Mouse (Mus musculus) hindbrain, embryonic 13.5 days (tissue): ENCODE measurements around the gene Vangl1. TPM values are rescaled to one million over a fixed set of nuclear protein-coding genes. Genes with fewer than 3 reads are reported as not detected.

Experiments
- ATAC-seq: fragments of 200-750 bp; cut with Nextera tagmentation; 2 replicates; pipeline ENCODE4 v1.8.0; 2017; ENCODE audit warnings: moderate TSS enrichment; ENCODE audit not compliant: low FRiP score
- H3K27ac ChIP-seq: fragments of 300-500 bp; sonication (generic); 2 replicates; pipeline ENCODE4 v1.5.1; 2015; ENCODE audit warnings: inconsistent platforms, mild to moderate bottlenecking, moderate library complexity
- H3K27me3 ChIP-seq: fragments of 300-500 bp; sonication (generic); 2 replicates; pipeline ENCODE4 v1.6.1; 2015; ENCODE audit warnings: mild to moderate bottlenecking, inconsistent platforms
- H3K36me3 ChIP-seq: fragments of 300-500 bp; sonication (generic); 2 replicates; pipeline ENCODE4 v1.6.1; 2015; ENCODE audit warnings: mild to moderate bottlenecking, inconsistent platforms
- H3K4me1 ChIP-seq: fragments of 300-500 bp; sonication (generic); replicated peaks from 2 replicates; pipeline ENCODE4 v1.6.1; 2015; ENCODE audit warnings: inconsistent platforms
- H3K4me2 ChIP-seq: fragments of 300-500 bp; sonication (generic); 2 replicates; pipeline ENCODE4 v1.6.1; 2015; ENCODE audit warnings: inconsistent platforms, mild to moderate bottlenecking, moderate library complexity
- H3K4me3 ChIP-seq: fragments of 300-500 bp; sonication (generic); 2 replicates; pipeline ENCODE4 v1.5.1; 2015; ENCODE audit warnings: mild to moderate bottlenecking, inconsistent platforms
- H3K9ac ChIP-seq: fragments of 300-500 bp; sonication (generic); 2 replicates; pipeline ENCODE4 v1.6.1; 2015; ENCODE audit warnings: mild to moderate bottlenecking, inconsistent platforms
- H3K9me3 ChIP-seq: fragments of 300-500 bp; sonication (generic); 2 replicates; pipeline ENCODE4 v1.6.1; 2016; ENCODE audit warnings: inconsistent platforms
- WGBS: fragments of 180-500 bp; shearing (Covaris S2); methylation state at CpG from one replicate; pipeline ENCODE4 v1.1.7; 2015; 5-methylcytosine and 5-hydroxymethylcytosine counted together
- polyA plus RNA-seq: library from polyadenylated mRNA; unstranded; fragments of >200 nt; fragmentation: Nextera tagmentation; extraction: Ambion mirVana; gene quantifications from 2 replicates; pipeline ENCODE4 v1.2.1, GENCODE M21; 2015

Vangl1 gene
- polyA plus RNA-seq, 1 experiment from 2014 or later: 7.0 TPM

GRCm38 (mm10) chr3:102196166-102196565 is 8.3 kb downstream of the Vangl1 start:
- Histone ChIP-seq H3K4me3 (no peak overlapping the region), H3K4me1 (peaks cover 75% of the 10 kb centered on the region), H3K27ac (no peak overlapping the region), H3K4me2 (no peak overlapping the region), H3K36me3 (no peaks in the 10 kb centered on the region), H3K9ac (no peak overlapping the region), H3K9me3 (no peaks in the 10 kb centered on the region), H3K27me3 (peaks cover 67% of the 10 kb centered on the region)
- ATAC-seq: no peak
- WGBS: 84% methylated on average over 9 of the region's 9 CpGs

GRCm38 (mm10) chr3:102195762-102196161 is 8.7 kb downstream of the Vangl1 start:
- Histone ChIP-seq H3K36me3 (no peaks in the 10 kb centered on the region), H3K27me3 (peaks cover 67% of the 10 kb centered on the region), H3K4me1 (peaks cover 75% of the 10 kb centered on the region), H3K9ac (no peak overlapping the region), H3K4me2 (no peak overlapping the region), H3K27ac (no peak overlapping the region), H3K9me3 (no peaks in the 10 kb centered on the region), H3K4me3 (no peak overlapping the region)
- 25% methylated on average over 2 of the region's 2 CpGs for WGBS
- ATAC-seq: no peak

DNA sequence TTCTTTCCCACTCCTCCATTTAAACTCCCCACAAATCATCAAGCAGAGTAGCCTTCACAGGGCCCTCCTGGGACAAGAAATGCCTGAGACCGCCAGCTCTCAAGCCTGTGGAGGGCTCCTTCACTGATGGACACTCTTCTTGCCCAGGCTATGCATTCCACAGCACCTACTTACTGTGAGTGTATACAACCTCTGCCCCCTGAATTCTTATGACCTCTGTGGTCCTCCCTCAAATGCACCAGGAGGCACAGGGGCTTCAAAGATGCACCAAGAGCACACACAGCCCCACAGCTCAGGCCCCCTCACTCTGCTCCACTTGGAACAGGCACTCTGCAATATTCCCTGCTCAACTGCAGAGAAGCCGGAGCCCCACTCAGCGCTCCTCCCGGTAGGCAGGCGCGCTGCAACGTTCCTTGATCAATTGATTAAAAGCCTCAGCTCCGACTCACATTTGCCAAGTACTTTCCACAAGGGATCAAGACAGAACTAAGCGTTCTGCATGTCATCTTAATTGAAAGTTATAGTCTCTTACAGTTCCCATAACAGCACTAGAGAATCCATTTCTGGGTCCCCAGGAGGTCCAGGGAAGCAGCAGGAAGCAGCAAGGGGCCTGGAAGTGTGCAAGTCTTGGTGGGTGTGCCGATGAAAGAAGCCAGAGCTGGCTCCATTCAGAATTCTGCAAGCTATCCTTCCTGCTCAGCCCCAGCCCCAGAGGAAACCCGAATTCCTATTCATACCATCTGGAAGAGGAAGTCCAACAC is 10.0 kb downstream of the Vangl1 start:
- 1% methylated on average over 11 of the region's 11 CpGs for WGBS
- Histone ChIP-seq H3K4me3 (no peak overlapping the region), H3K9ac (peak overlapping the region; percentile 40; the same call in 1 of the 2 replicates)

DNA sequence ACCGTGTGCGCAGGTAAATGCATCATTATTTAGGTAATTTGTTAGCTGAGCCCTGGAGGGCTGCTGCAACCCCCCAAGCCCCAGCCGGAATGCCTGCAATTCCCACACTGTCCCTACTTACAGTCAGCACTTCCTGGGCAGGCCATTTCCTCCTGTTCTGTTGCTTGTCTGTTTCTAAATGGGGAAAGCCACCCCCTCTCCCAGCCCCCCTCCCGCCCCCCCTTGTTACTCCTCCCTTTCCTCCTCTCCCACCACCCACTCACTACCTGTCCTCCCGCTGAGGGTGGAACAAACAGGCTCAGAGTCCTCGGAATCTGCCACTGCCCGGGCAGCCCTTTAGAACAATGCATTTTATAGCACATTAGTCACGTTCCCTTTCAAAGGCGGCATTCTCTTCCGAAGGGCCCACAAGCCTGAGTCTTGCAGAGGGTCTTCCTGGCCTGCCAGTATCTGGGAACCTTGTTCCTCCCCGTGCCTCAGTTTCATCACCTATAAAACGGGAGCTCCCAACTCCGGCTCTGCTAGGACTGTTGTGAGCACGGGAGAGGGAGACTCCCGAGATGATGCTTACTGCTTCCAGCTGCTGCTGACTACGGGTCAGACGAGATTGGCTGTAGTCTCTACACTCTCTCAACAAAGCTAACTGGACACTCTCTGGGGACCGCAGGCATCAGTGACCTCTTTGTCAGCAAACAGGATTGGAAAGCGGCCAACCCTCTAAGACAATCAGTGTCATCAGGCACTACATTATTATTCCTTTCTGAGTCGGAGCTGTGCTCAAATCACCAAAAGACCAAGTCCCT is 10.8 kb downstream of the Vangl1 start:
- Histone ChIP-seq H3K9me3 (no peaks in the 10 kb centered on the region), H3K4me3 (peak overlapping the region; percentile 3; the same call in 1 of the 2 replicates), H3K27me3 (peaks cover 56% of the 10 kb centered on the region), H3K4me1 (peaks cover 75% of the 10 kb centered on the region), H3K36me3 (no peaks in the 10 kb centered on the region), H3K9ac (peak overlapping the region; percentile 40), H3K4me2 (peak overlapping the region; percentile 38), H3K27ac (peak overlapping the region; percentile 69)
- ATAC-seq: peak; percentile 40
- 2% methylated on average over 19 of the region's 20 CpGs for WGBS

More for the DNA sequence above, 10.0 kb downstream of the Vangl1 start:
- Histone ChIP-seq H3K4me2 (peak overlapping the region; percentile 38), H3K27me3 (peaks cover 64% of the 10 kb centered on the region), H3K4me1 (peaks cover 77% of the 10 kb centered on the region), H3K27ac (peak overlapping the region; percentile 69), H3K36me3 (no peaks in the 10 kb centered on the region), H3K9me3 (no peaks in the 10 kb centered on the region)
- ATAC-seq: peak; percentile 60

GRCm38 (mm10) chr3:102192621-102193020 is 11.9 kb downstream of the Vangl1 start:
- H3K9me3 ChIP-seq: no peaks in the 10 kb centered on the region
- no peak overlapping the region for H3K9ac ChIP-seq
- H3K27me3 ChIP-seq: peaks cover 48% of the 10 kb centered on the region
- no peak overlapping the region for H3K27ac ChIP-seq
- no peak for ATAC-seq
- no peak overlapping the region for H3K4me3 ChIP-seq
- peaks cover 65% of the 10 kb centered on the region for H3K4me1 ChIP-seq
- H3K36me3 ChIP-seq: no peaks in the 10 kb centered on the region
- 61% methylated on average over 2 of the region's 2 CpGs for WGBS
- H3K4me2 ChIP-seq: no peak overlapping the region

- no peak for ATAC-seq
- WGBS: 71% methylated on average over 3 of the region's 3 CpGs
- no peaks in the 10 kb centered on the region for H3K36me3 ChIP-seq
- H3K4me3 ChIP-seq: no peak overlapping the region
- peaks cover 57% of the 10 kb centered on the region for H3K4me1 ChIP-seq
- H3K27me3 ChIP-seq: peaks cover 43% of the 10 kb centered on the region
- H3K9me3 ChIP-seq: no peaks in the 10 kb centered on the region
- no peak overlapping the region for H3K27ac ChIP-seq
- no peak overlapping the region for H3K4me2 ChIP-seq
- no peak overlapping the region for H3K9ac ChIP-seq
Observed at GRCm38 (mm10) chr3:102191575-102191974, 12.9 kb downstream of the Vangl1 start.

GRCm38 (mm10) chr3:102190642-102191041 is 13.9 kb downstream of the Vangl1 start:
- peaks cover 36% of the 10 kb centered on the region for H3K27me3 ChIP-seq
- no peak overlapping the region for H3K27ac ChIP-seq
- H3K4me1 ChIP-seq: peaks cover 50% of the 10 kb centered on the region
- ATAC-seq: no peak
- no peak overlapping the region for H3K4me2 ChIP-seq
- 0 out of 2 replicates have a peak, but pooled peaks cover 3% of the 10 kb centered on the region for H3K36me3 ChIP-seq
- H3K9ac ChIP-seq: no peak overlapping the region
- H3K9me3 ChIP-seq: no peaks in the 10 kb centered on the region
- H3K4me3 ChIP-seq: no peak overlapping the region

- no peak overlapping the region for H3K4me3 ChIP-seq
- H3K4me2 ChIP-seq: no peak overlapping the region
- no peaks in the 10 kb centered on the region for H3K9me3 ChIP-seq
- H3K9ac ChIP-seq: no peak overlapping the region
- H3K27me3 ChIP-seq: peaks cover 31% of the 10 kb centered on the region
- WGBS: 4% methylated on average over 4 of the region's 4 CpGs
- 0 out of 2 replicates have a peak, but pooled peaks cover 7% of the 10 kb centered on the region for H3K36me3 ChIP-seq
- ATAC-seq: no peak
- peaks cover 45% of the 10 kb centered on the region for H3K4me1 ChIP-seq
- no peak overlapping the region for H3K27ac ChIP-seq
Observed at GRCm38 (mm10) chr3:102190015-102190414, 14.5 kb downstream of the Vangl1 start.

DNA sequence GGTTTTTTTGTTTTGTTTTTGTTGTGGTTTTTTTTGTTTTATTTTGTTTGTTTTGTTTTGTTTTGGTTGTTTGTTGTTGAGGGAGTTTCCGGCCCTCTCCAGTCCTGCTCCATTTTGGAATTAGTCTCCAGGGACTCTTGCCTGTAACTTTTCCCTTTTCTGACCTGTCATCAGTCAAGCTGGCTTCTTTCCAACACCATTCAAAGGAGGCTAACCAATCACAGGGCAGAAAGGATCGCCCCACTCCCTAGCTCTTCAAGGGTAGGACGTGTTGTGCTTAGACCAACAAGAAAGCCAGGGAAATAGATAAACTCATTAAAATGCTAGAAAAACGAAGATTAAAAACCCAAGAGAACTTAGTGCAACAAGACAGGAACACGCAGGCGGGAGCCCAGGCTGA is 15.5 kb downstream of the Vangl1 start:
- H3K27ac ChIP-seq: peak overlapping the region; percentile 19; the same call in 1 of the 2 replicates
- ATAC-seq: no peak
- WGBS: 6% methylated on average over 6 of the region's 6 CpGs

DNA sequence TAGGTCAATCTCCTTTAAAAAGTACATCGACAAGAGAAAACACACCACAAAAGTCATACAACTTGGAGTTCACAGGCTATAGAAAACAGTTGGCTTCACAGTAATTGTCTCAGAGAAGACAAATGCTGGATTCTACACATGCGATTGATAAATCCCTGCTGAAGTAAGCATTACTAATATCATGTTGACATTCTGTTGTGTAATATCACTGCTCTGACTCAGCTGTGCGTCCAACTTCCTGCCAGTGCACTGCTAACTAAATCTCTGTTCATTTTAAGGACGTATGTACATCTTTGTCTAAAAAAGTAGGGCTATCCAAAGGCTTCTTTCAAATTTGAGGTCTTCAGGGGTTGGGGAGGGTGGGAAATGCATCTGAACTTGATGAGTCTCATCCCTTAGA is 17.1 kb downstream of the Vangl1 start:
- Histone ChIP-seq H3K36me3 (peaks cover 17% of the 10 kb centered on the region; the same call in 1 of the 2 replicates), H3K4me3 (no peak overlapping the region), H3K27ac (no peak overlapping the region), H3K4me2 (no peak overlapping the region), H3K9ac (no peak overlapping the region), H3K27me3 (peaks cover 23% of the 10 kb centered on the region), H3K9me3 (no peaks in the 10 kb centered on the region), H3K4me1 (peaks cover 19% of the 10 kb centered on the region)
- WGBS: 89% methylated on average over 4 of the region's 4 CpGs
- ATAC-seq: no peak

More for the DNA sequence above, 15.5 kb downstream of the Vangl1 start:
- Histone ChIP-seq H3K36me3 (peaks cover 11% of the 10 kb centered on the region; the same call in 1 of the 2 replicates), H3K4me3 (no peak overlapping the region), H3K4me1 (peaks cover 35% of the 10 kb centered on the region), H3K4me2 (peak overlapping the region; percentile 25), H3K9me3 (no peaks in the 10 kb centered on the region), H3K27me3 (peaks cover 31% of the 10 kb centered on the region), H3K9ac (no peak overlapping the region)

- 71% methylated on average over 5 of the region's 5 CpGs for WGBS
Observed at GRCm38 (mm10) chr3:102184721-102185120, 19.8 kb downstream of the Vangl1 start.

DNA sequence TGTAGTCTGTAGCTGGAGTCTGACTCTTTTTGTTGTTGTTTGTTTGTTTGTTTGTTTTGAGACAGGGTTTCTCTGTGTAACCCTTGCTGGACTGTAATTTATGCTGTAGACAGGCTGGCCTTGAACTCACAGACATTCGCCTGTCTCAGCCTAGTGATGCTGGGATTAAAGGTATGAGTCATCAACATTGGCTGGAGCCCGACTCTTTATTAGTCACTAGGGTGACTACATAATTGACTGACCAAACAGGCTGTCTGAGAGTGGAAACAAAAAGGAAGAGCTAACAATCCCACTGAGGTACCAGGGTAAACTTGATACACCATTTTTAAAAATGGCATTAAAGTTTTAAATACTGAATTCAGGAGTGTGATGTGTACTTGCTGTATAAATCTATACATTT is 21.9 kb downstream of the Vangl1 start:
- Histone ChIP-seq H3K36me3 (peaks cover 17% of the 10 kb centered on the region; the same call in 1 of the 2 replicates), H3K27ac (no peak overlapping the region), H3K27me3 (no peaks in the 10 kb centered on the region), H3K4me2 (no peak overlapping the region), H3K4me1 (peaks cover 10% of the 10 kb centered on the region; the same call in 1 of the 2 replicates), H3K9me3 (no peaks in the 10 kb centered on the region), H3K4me3 (no peak overlapping the region), H3K9ac (no peak overlapping the region)
- ATAC-seq: no peak
- WGBS: 94% methylated on average over 2 of the region's 2 CpGs

More at GRCm38 (mm10) chr3:102184721-102185120, 19.8 kb downstream of the Vangl1 start:
- Histone ChIP-seq H3K4me3 (no peak overlapping the region), H3K4me1 (peaks cover 16% of the 10 kb centered on the region), H3K4me2 (no peak overlapping the region), H3K27me3 (no peaks in the 10 kb centered on the region), H3K27ac (no peak overlapping the region), H3K36me3 (peaks cover 17% of the 10 kb centered on the region; the same call in 1 of the 2 replicates), H3K9ac (no peak overlapping the region), H3K9me3 (no peaks in the 10 kb centered on the region)
- ATAC-seq: no peak
